Mouse (Mus musculus): Measurements from ENCODE around the gene Scnn1a. TPM values are rescaled to one million over a fixed set of nuclear protein-coding genes. Genes with fewer than 3 reads are reported as not detected.

The Scnn1a gene
- total RNA-seq, 1 experiment from 2014 or later, result 6.4 TPM

DNA sequence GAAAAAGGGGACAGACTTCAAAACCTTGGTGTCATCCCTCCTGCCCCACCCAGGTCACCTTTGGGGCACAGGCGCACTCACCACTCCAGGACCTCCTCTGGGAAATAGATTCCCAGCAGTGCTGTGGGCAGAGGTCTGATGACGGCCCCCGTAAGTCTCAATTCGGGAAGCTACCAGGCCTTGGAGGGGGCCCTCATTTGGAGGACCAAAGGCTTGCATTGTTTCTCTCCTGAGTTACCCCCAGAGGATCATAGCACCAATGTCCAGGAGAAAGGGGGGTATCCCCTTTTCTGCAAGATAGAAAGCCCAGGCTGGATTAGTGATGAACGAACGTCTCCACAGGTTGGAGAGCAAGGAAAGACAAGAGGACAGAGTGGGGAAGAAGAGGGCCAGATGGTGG is 58.2 kb downstream of the Scnn1a start:
- no peak for ATAC-seq (replicated peaks; ENCODE audit: insufficient number of reproducible peaks, low FRiP score, low TSS enrichment, poor library complexity, severe bottlenecking)

DNA sequence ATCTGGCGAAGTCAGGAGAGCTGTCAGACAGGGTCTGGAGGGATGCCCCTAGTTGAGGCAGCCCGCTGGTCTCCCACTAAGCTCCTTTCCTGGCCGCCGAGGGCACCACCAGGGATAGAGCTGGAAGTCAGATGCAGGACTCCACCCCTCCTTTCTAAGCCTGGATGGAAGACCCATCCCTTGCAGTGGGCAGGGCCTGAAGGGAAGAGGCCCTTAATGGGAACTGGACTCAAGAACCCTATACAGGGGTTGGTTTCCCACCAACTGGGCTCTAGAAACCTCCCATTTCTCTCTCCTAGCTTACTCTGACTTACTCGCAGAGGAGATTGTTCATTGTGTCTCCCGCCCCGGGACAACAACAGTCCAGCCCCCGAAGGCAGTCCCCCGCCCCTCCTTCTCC is 59.3 kb downstream of the Scnn1a start:
- ATAC-seq (replicated peaks; ENCODE audit: insufficient number of reproducible peaks, low FRiP score, low TSS enrichment, poor library complexity, severe bottlenecking), result no peak

DNA sequence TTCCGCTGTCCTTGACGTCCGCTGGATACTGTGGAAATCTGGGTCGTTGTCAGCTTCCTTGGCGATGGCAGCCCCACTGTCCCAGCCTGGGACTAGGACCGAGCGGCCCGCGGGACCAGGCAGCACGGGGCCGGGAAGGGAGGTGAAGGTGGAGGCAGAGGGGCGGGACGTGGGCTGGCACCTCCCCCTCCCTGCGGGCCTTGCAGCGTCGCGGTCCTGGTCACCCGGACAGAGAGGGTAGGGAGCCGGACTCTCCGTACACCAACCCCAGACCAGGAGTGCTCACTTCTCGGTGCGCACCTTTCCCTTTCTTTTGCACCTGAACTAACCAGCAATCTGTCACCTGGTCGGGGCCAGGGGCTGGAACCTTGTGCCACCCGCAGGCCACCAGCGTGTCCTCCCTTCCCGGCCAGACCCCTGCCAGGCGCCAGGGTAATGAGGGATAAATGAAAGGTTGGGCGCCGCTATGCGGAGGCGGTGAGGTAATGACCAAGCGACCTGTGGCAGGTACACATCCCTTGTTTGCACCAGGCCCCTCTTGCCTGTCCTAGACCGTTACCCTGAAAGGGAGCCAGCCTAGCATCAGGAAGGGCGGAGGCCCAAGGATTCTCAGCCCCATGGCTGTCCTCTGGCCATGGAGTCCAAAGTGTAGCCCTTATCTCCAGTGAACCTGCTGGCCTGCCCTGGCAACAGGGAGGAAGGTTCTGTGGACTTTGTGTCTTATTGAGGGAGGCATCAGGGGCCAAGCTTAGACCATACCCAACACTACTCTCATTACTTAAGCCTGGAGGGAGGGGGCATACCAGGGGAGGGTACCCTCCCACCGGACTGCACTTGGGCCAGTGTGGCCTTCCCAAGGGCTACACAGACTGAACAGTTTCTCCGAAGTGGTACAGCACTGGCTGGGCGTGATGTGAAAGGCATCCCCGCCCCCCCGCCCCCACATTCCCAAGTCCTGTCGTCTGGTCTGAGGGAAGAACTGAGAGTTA is 60.2 kb downstream of the Scnn1a start, which contains the start of gene Plekhg6:
TSS of gene Plekhg6 (minus strand) at position 422 of the 989 bp plus-strand sequence.
- no peak for ATAC-seq (replicated peaks; ENCODE audit: insufficient number of reproducible peaks, low FRiP score, low TSS enrichment, poor library complexity, severe bottlenecking)

DNA sequence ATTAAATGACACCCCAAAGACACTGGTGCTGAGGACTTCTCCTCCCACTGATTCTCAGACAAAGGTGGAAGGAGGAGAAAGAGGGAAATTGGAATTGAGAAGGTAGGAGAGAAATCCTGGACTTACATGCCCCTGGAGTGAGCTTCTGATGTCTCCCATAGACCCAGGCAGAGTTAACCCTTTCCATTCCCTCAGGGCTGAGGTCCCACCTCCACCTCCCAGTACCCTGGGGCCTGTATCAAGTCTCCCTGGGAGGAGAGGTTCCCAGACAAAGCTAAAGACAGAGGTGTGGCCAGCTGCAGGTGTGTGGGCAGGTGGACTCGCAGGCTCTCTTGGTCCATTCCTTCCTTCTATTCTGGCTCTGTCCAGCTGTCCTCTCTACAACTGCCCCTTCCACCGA is 61.6 kb downstream of the Scnn1a start:
- ATAC-seq (replicated peaks; ENCODE audit: insufficient number of reproducible peaks, low FRiP score, low TSS enrichment, poor library complexity, severe bottlenecking), result no peak

DNA sequence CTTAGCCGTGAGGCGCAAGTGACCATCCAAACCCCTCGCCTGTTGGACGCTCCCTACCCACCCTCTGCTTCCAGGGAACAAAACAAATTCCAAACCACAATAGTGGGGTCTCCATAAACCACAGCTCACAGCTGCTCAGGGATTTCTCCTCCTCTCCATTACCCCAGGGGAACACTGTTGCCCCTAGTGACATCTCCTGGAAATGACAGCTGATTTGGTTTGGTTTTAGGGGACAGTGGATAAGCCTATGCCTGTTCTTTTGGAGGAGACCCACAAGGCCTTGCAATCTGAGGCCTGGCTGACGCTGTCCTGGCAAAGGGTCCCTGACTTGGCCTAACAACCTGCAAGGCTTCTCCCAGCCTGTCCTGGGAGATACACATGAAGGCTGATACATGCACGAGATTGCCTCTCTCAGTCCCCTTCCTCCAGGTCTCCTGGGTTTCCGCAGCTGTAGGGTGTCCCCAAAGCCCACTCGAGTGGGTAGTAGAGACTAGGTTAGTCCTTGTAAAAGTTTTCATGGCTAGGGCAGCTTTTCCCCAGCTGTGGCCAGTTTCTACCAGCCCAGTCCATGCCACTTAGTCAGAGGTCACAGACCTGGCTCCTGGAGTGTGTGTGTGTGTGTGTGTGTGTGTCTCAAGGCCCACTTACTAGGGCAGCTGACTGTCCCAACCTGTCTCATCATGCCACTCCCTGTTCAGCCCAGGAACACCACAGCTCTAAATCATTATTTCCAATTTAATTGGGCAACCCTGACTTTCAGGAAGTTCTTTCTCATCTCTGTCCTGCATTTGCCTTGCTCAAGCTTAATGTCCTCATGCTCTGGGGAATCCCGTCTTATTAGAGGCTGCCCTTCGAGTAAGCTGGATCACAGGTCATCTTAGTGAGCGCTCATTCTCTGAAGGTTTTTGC is 64.9 kb downstream of the Scnn1a start:
- 0 out of 2 replicates have a peak, but pooled peaks have one; percentile 46 for ATAC-seq (replicated peaks; ENCODE audit: insufficient number of reproducible peaks, low FRiP score, low TSS enrichment, poor library complexity, severe bottlenecking)

DNA sequence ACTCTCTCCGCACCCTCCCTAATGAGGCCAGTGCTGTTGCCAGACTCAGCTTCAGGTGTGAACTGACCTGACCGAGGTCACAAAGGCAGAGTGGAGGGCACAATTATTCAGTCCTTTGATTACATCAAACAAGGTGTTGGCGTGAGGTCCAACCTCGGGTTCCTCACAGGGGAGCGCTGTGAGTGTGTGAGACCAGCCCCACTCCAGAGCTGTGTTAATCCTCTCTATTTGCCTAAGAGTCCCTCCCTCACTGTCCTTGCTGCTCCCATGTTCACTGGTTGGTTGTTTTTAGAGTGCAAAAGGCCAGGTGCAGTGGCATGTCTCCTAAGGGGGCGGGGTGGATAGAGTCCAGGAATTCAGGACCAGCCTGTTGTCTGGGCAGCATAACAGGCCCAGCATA is 65.6 kb downstream of the Scnn1a start:
- ATAC-seq (replicated peaks; ENCODE audit: insufficient number of reproducible peaks, low FRiP score, low TSS enrichment, poor library complexity, severe bottlenecking), result no peak

DNA sequence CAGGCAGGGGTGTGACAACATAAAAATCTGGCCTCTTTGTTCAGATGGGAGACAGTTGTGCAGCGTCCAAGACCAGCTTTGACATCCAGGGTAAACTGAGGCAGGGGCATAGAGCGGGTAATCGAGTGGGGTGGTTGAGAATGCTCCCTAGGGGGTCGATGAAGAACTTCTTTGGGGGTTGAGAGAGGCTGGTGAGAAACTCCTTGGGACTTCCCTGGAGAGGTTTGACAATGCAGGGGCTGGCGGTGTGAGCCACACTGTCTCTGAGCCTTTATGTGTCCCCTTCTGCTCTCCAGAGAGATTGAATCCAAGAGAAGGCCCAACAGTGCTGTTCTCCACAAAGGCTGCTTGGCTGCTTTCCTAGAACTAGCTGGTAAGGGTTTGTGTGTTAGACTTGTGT is 69.4 kb downstream of the Scnn1a start:
- ATAC-seq (replicated peaks; ENCODE audit: insufficient number of reproducible peaks, low FRiP score, low TSS enrichment, poor library complexity, severe bottlenecking), result no peak

Other genes with a start within 250 kb of the Scnn1a start
- gene Chd4, start 224.7 kb upstream of the Scnn1a start, total RNA-seq (2017), result 275 to 395 TPM (median 283 TPM) in 3 replicates
- gene Nop2, start 188.8 kb upstream of the Scnn1a start, total RNA-seq (2017), result 15.9 to 23.8 TPM (median 23.2 TPM) in 3 replicates
- 15.5 to 29.7 TPM (median 16.2 TPM) in 3 replicates for gene Iffo1, start 175.4 kb upstream of the Scnn1a start, total RNA-seq (2017)
- 353 to 432 TPM (median 359 TPM) in 3 replicates for gene Gapdh, start 154.2 kb upstream of the Scnn1a start, total RNA-seq (2017)
- 17.6 to 79.8 TPM (median 33.5 TPM) in 3 replicates for gene Ncapd2, start 129.0 kb upstream of the Scnn1a start, total RNA-seq (2017)
- 20.1 to 33.9 TPM (median 25.9 TPM) in 3 replicates for gene Mrpl51, start 128.9 kb upstream of the Scnn1a start, total RNA-seq (2017)
- gene Vamp1, start 105.1 kb upstream of the Scnn1a start, total RNA-seq (2017), result 12.8 to 29.3 TPM (median 15.5 TPM) in 3 replicates
- gene Tapbpl, start 88.8 kb upstream of the Scnn1a start, total RNA-seq (2017), result 32.5 to 50.2 TPM (median 35.0 TPM) in 3 replicates
- 9.1 to 38.2 TPM (median 26.6 TPM) in 3 replicates for gene Cd27, start 83.6 kb upstream of the Scnn1a start, total RNA-seq (2017)
- gene Tuba3a, start 34.6 kb upstream of the Scnn1a start, total RNA-seq (2017), result 0.78 TPM in 1 of 3 replicates, not detected in the others
- 29.5 to 47.9 TPM (median 41.2 TPM) in 3 replicates for gene Ltbr, start 6.8 kb upstream of the Scnn1a start, total RNA-seq (2017)
- 101 to 111 TPM (median 103 TPM) in 3 replicates for gene Tnfrsf1a, start 28.7 kb downstream of the Scnn1a start, total RNA-seq (2017)
- not detected in 3 replicates for gene Plekhg6, start 60.1 kb downstream of the Scnn1a start, total RNA-seq (2017)
- 490 to 606 TPM (median 578 TPM) in 3 replicates for gene Cd9, start 174.1 kb downstream of the Scnn1a start, total RNA-seq (2017)
- 6.4 to 37.1 TPM (median 9.9 TPM) in 3 replicates for gene Vwf, start 226.1 kb downstream of the Scnn1a start, total RNA-seq (2017)

Data from monocyte, adult 5-6 weeks (primary cell).